Mouse (Mus musculus) CD4-positive helper T cell, adult 2 months (primary cell): ENCODE results near the gene Itgal.
A peak's percentile ranks its signal among the peaks of the same experiment; 100 is the strongest.
"Not testable (repeated sequence)": the region's sequence is repeated elsewhere in the genome, so short reads cannot be mapped to it uniquely, and the experiment has no call there.

Experiments used
- DNase-seq: peaks from one replicate; pipeline ENCODE4 v3.0.0-alpha.2; 2012; ENCODE audit warnings: low read depth, missing footprints, low spot score

Gene Itgal

GRCm38 (mm10) chr7:127296098-127296497 is at the start of gene Itgal:
Gene Itgal (plus strand): TSS chr7:127296260.
- DNase-seq: peak; percentile 90

GRCm38 (mm10) chr7:127250511-127250910 is 45.5 kb upstream of the Itgal start:
- DNase-seq: not testable (repeated sequence)

- DNase-seq: peak; percentile 67
Measured at GRCm38 (mm10) chr7:127252414-127252813, 43.6 kb upstream of the Itgal start.

- no peak for DNase-seq
Measured at GRCm38 (mm10) chr7:127253341-127253740, 42.7 kb upstream of the Itgal start.

- peak; percentile 99 for DNase-seq
Measured at GRCm38 (mm10) chr7:127253821-127254769, 42.0 kb upstream of the Itgal start.

GRCm38 (mm10) chr7:127255008-127255407 is 41.1 kb upstream of the Itgal start:
- no peak for DNase-seq

GRCm38 (mm10) chr7:127255965-127256364 is 40.1 kb upstream of the Itgal start:
- DNase-seq: no peak

- no peak for DNase-seq
Measured at GRCm38 (mm10) chr7:127256518-127256917, 39.5 kb upstream of the Itgal start.

GRCm38 (mm10) chr7:127259186-127259905 is 36.7 kb upstream of the Itgal start:
- DNase-seq: no peak

GRCm38 (mm10) chr7:127260309-127261111 is 35.5 kb upstream of the Itgal start, which contains the start of gene Dctpp1:
Gene Dctpp1 (minus strand): TSS chr7:127260709.
- DNase-seq: peak; percentile 99

GRCm38 (mm10) chr7:127262218-127262961 is 33.7 kb upstream of the Itgal start:
- DNase-seq: no peak

- DNase-seq: no peak
Measured at GRCm38 (mm10) chr7:127263526-127263925, 32.5 kb upstream of the Itgal start.

- no peak for DNase-seq
Measured at GRCm38 (mm10) chr7:127270256-127270655, 25.8 kb upstream of the Itgal start.

GRCm38 (mm10) chr7:127270666-127271065 is 25.4 kb upstream of the Itgal start:
- DNase-seq: no peak

GRCm38 (mm10) chr7:127271093-127271492 is 25.0 kb upstream of the Itgal start:
- no peak for DNase-seq

GRCm38 (mm10) chr7:127272566-127272965 is 23.5 kb upstream of the Itgal start:
- no peak for DNase-seq

- peak; percentile 34 for DNase-seq
Measured at GRCm38 (mm10) chr7:127273118-127273923, 22.7 kb upstream of the Itgal start.

GRCm38 (mm10) chr7:127273925-127274789 is 21.9 kb upstream of the Itgal start, which contains the start of gene Sephs2:
Gene Sephs2 (minus strand): TSS chr7:127274055.
- DNase-seq: peak; percentile 96

- DNase-seq: no peak
Measured at GRCm38 (mm10) chr7:127276519-127276961, 19.5 kb upstream of the Itgal start.
